Mouse (Mus musculus) hindlimb bud, embryonic 11.5 days (tissue): Measurements from ENCODE around the gene Rps8.
"Not testable (repeated sequence)": the region's sequence is repeated elsewhere in the genome, so short reads cannot be mapped to it uniquely, and the experiment has no call there.

ENCODE experiments used
- DNase-seq: peaks from one replicate; pipeline ENCODE4 v3.0.0-alpha.2; 2012; ENCODE audit warnings: low read depth, low spot score; ENCODE audit errors: extremely low spot score

The Rps8 gene

GRCm38 (mm10) chr4:117155792-117156355 is at the start of gene Rps8:
TSS of gene Rps8 (minus strand) at chr4:117156243.
- peak; percentile 56 for DNase-seq

GRCm38 (mm10) chr4:117202992-117203354 is 46.9 kb upstream of the Rps8 start:
- no peak for DNase-seq

GRCm38 (mm10) chr4:117202046-117202991 is 46.3 kb upstream of the Rps8 start:
- DNase-seq, result peak; percentile 96

GRCm38 (mm10) chr4:117191804-117192203 is 35.8 kb upstream of the Rps8 start:
- DNase-seq, result no peak

- DNase-seq, result no peak
Measured at GRCm38 (mm10) chr4:117190660-117191059, 34.6 kb upstream of the Rps8 start.

GRCm38 (mm10) chr4:117189856-117190543 is 34.0 kb upstream of the Rps8 start:
- peak; percentile 94 for DNase-seq

- DNase-seq, result no peak
Measured at GRCm38 (mm10) chr4:117189382-117189855, 33.4 kb upstream of the Rps8 start.

- DNase-seq, result no peak
Measured at GRCm38 (mm10) chr4:117188969-117189368, 32.9 kb upstream of the Rps8 start.

GRCm38 (mm10) chr4:117182759-117183096 is 26.7 kb upstream of the Rps8 start:
- DNase-seq, result not testable (repeated sequence)

GRCm38 (mm10) chr4:117181863-117182758 is 26.1 kb upstream of the Rps8 start, which contains the start of gene Kif2c:
TSS of gene Kif2c (minus strand) at chr4:117182639.
- DNase-seq, result peak; percentile 83

GRCm38 (mm10) chr4:117169936-117170335 is 13.9 kb upstream of the Rps8 start:
- no peak for DNase-seq

- DNase-seq, result no peak
Measured at GRCm38 (mm10) chr4:117161183-117161582, 5.1 kb upstream of the Rps8 start.

GRCm38 (mm10) chr4:117159666-117160065 is 3.6 kb upstream of the Rps8 start:
- no peak for DNase-seq

GRCm38 (mm10) chr4:117156372-117156771 is 329 bp upstream of the Rps8 start:
- DNase-seq, result no peak

GRCm38 (mm10) chr4:117155020-117155791 is 837 bp downstream of the Rps8 start:
- no peak for DNase-seq

- DNase-seq, result no peak
Measured at GRCm38 (mm10) chr4:117152714-117153113, 3.3 kb downstream of the Rps8 start.

GRCm38 (mm10) chr4:117151416-117151815 is 4.6 kb downstream of the Rps8 start:
- no peak for DNase-seq

GRCm38 (mm10) chr4:117150212-117150733 is 5.8 kb downstream of the Rps8 start:
- no peak for DNase-seq
